Mouse (Mus musculus) large intestine, adult 2 months (tissue): Measurements from ENCODE around the gene Kctd7. TPM values are rescaled to one million over a fixed set of nuclear protein-coding genes. Genes with fewer than 3 reads are reported as not detected.
A peak's percentile ranks its signal among the peaks of the same experiment; 100 is the strongest.

Experiments used
- DNase-seq: peaks from one replicate; pipeline ENCODE4 v3.0.0-alpha.2; 2012; ENCODE audit warnings: low read depth, low spot score
- WGBS: fragments of 180-500 bp; shearing (Covaris S2); methylation state at CpG from one replicate; pipeline ENCODE4 v1.1.7; 2018; 5-methylcytosine and 5-hydroxymethylcytosine counted together
- polyA plus RNA-seq: library from polyadenylated mRNA; depleted of rRNA; stranded (reverse); fragments of >200 nt; gene quantifications from 2 replicates; pipeline ENCODE4 v1.2.3, GENCODE M21; 2012; rRNA removed

The Kctd7 gene
- 1.3 and 1.5 TPM in 2 replicates for polyA plus RNA-seq

- DNase-seq: peak; percentile 94
- under 1% methylated on average over 66 of the region's 66 CpGs for WGBS
Measured at GRCm38 (mm10) chr5:130144334-130145312, at the start of gene Kctd7. Gene Kctd7 (plus strand): TSS chr5:130144861.

- no peak for DNase-seq
- 65% methylated on average over 12 of the region's 12 CpGs for whole genome bisulfite sequencing
Measured at GRCm38 (mm10) chr5:130096754-130097153, 47.9 kb upstream of the Kctd7 start.

- no peak for DNase-seq
- WGBS: 59% methylated on average over 2 of the region's 2 CpGs
Measured at GRCm38 (mm10) chr5:130097837-130098236, 46.8 kb upstream of the Kctd7 start.

GRCm38 (mm10) chr5:130101724-130102123, 42.9 kb upstream of the Kctd7 start:
- WGBS: 95% methylated on average over 17 of the region's 17 CpGs
- DNase-seq: no peak

- WGBS: 71% methylated on average over 3 of the region's 3 CpGs
- no peak for DNase-seq
Measured at GRCm38 (mm10) chr5:130109348-130109747, 35.3 kb upstream of the Kctd7 start.

- no peak for DNase-seq
- 78% methylated on average over 12 of the region's 12 CpGs for WGBS
Measured at GRCm38 (mm10) chr5:130110632-130111464, 33.8 kb upstream of the Kctd7 start.

- DNase-seq: no peak
Measured at GRCm38 (mm10) chr5:130112653-130113052, 32.0 kb upstream of the Kctd7 start.

GRCm38 (mm10) chr5:130116116-130116515, 28.5 kb upstream of the Kctd7 start:
- DNase-seq: no peak
- 86% methylated on average over 12 of the region's 12 CpGs for WGBS

GRCm38 (mm10) chr5:130116857-130117256, 27.8 kb upstream of the Kctd7 start:
- DNase-seq: no peak
- WGBS: 72% methylated on average over 7 of the region's 7 CpGs

- DNase-seq: no peak
- 74% methylated on average over 6 of the region's 6 CpGs for WGBS
Measured at GRCm38 (mm10) chr5:130117932-130118331, 26.7 kb upstream of the Kctd7 start.

GRCm38 (mm10) chr5:130119236-130119635, 25.4 kb upstream of the Kctd7 start:
- no peak for DNase-seq
- WGBS: 63% methylated on average over 3 of the region's 3 CpGs

- DNase-seq: no peak
- 81% methylated on average over 12 of the region's 12 CpGs for WGBS
Measured at GRCm38 (mm10) chr5:130120070-130120736, 24.5 kb upstream of the Kctd7 start.

- WGBS: 57% methylated on average over 6 of the region's 6 CpGs
- DNase-seq: no peak
Measured at GRCm38 (mm10) chr5:130120904-130121303, 23.8 kb upstream of the Kctd7 start.

GRCm38 (mm10) chr5:130122355-130122754, 22.3 kb upstream of the Kctd7 start:
- no peak for DNase-seq
- WGBS: 95% methylated on average over 2 of the region's 2 CpGs

- DNase-seq: no peak
- 75% methylated on average over 5 of the region's 5 CpGs for WGBS
Measured at GRCm38 (mm10) chr5:130124271-130124670, 20.4 kb upstream of the Kctd7 start.

GRCm38 (mm10) chr5:130128686-130129523, 15.8 kb upstream of the Kctd7 start:
- no peak for DNase-seq

GRCm38 (mm10) chr5:130129524-130129793, 15.2 kb upstream of the Kctd7 start:
- 75% methylated on average over 5 of the region's 5 CpGs for WGBS
- DNase-seq: no peak

More at GRCm38 (mm10) chr5:130128686-130129523, 15.8 kb upstream of the Kctd7 start:
- 54% methylated on average over 11 of the region's 11 CpGs for WGBS

- no peak for DNase-seq
- WGBS: 90% methylated on average over 13 of the region's 13 CpGs
Measured at GRCm38 (mm10) chr5:130136597-130136996, 8.1 kb upstream of the Kctd7 start.

GRCm38 (mm10) chr5:130139393-130139792, 5.3 kb upstream of the Kctd7 start:
- DNase-seq: peak; percentile 37
- 17% methylated on average over 8 of the region's 8 CpGs for WGBS
